ENCODE assay signal across 13 mouse cellular contexts in genomic region chr11:6561474-6561873, GRCm38 (mm10). TPM values are rescaled to one million over a fixed set of nuclear protein-coding genes. Genes with fewer than 3 reads are reported as not detected.
A peak's percentile ranks its signal among the peaks of the same experiment; 100 is the strongest.
DNase-seq lines count a peak whose midpoint lies in the region; ATAC-seq and TF ChIP-seq lines count a peak whose summit lies in the region.
"Had no signal": no experiment of that assay in that cellular context is flagged by ENCODE, and none has a peak within 500 bp of the region (broad histone marks: within the 10 kb centered on the region; RNA-seq: fewer than 3 reads in every experiment).

No protein-coding gene starts in this region.

- H3K9me3 ChIP-seq in kidney, postnatal 0 days (replicated peaks; ENCODE audit: low read length) = no peaks in the 10 kb centered on the region
- H3K9me3 ChIP-seq in CH12.LX (replicated peaks; ENCODE audit: low read length) = peaks cover 3% of the 10 kb centered on the region
- no peaks in the 10 kb centered on the region for H3K9me3 ChIP-seq in liver, embryonic 16.5 days (replicated peaks; ENCODE audit: control insufficient read depth, low read length)
- H3K9me3 ChIP-seq: midbrain, embryonic 13.5 days; neural tube, embryonic 12.5 days had no signal

- H3K4me1 ChIP-seq in kidney, postnatal 0 days (replicated peaks; ENCODE audit: insufficient read depth, low read length) = no peaks in the 10 kb centered on the region; the same call in 1 of the 2 replicates
- peaks cover 12 to 61% of the 10 kb centered on the region in 2 experiments for H3K4me1 ChIP-seq in CH12.LX (ENCODE audit: control insufficient read depth in 1 of 2, insufficient read depth in 2 of 2)
- peaks cover 50% of the 10 kb centered on the region for H3K4me1 ChIP-seq in bone marrow macrophage, adult 2 months (ENCODE audit: control insufficient read depth, insufficient read depth, low read length)
- H3K4me1 ChIP-seq in liver, embryonic 16.5 days (ENCODE audit: control insufficient read depth, low read depth, low read length) = peaks cover 10% of the 10 kb centered on the region
- H3K4me1 ChIP-seq: midbrain, embryonic 13.5 days; neural tube, embryonic 12.5 days had no signal

- H3K4me3 ChIP-seq in kidney, postnatal 0 days (replicated peaks; ENCODE audit: low read depth, low read length) = no peak overlapping the region
- H3K4me3 ChIP-seq in CH12.LX (replicated peaks in 1 of 3; ENCODE audit: low read depth in 2 of 3, low read length in 2 of 3, poor library complexity in 1 of 3) = peak overlapping the region in 2 of 3 experiments; percentile 6 to 11
- peak overlapping the region; percentile 63 for H3K4me3 ChIP-seq in bone marrow macrophage, adult 2 months (ENCODE audit: insufficient read depth, low read length)
- H3K4me3 ChIP-seq in liver, embryonic 16.5 days (ENCODE audit: low read depth, low read length) = peak overlapping the region; percentile 41
- H3K4me3 ChIP-seq: erythroblast, embryonic 14.5 days; midbrain, embryonic 13.5 days; neural tube, embryonic 12.5 days had no signal

- no peak overlapping the region for H3K9ac ChIP-seq in kidney, postnatal 0 days (ENCODE audit: low read depth, low read length)
- H3K9ac ChIP-seq in CH12.LX (ENCODE audit: insufficient read depth, low read depth) = no peak overlapping the region
- no peak overlapping the region for H3K9ac ChIP-seq in liver, embryonic 16.5 days (ENCODE audit: low read depth, low read length)
- H3K9ac ChIP-seq: lung, embryonic 14.5 days; midbrain, embryonic 13.5 days; neural tube, embryonic 12.5 days had no signal

- H3K27ac ChIP-seq in kidney, postnatal 0 days = peak overlapping the region; percentile 79
- H3K27ac ChIP-seq in CH12.LX (ENCODE audit: insufficient read depth, low read depth) = no peak overlapping the region
- H3K27ac ChIP-seq in bone marrow macrophage, adult 2 months (ENCODE audit: insufficient read depth, low read depth, low read length) = peak overlapping the region; percentile 92
- peak overlapping the region; percentile 5; the same call in 1 of the 2 replicates for H3K27ac ChIP-seq in liver, embryonic 16.5 days (ENCODE audit: low read length)
- H3K27ac ChIP-seq: midbrain, embryonic 13.5 days; neural tube, embryonic 12.5 days had no signal

- peaks cover 17% of the 10 kb centered on the region for H3K79me2 ChIP-seq in CH12.LX (replicated peaks; ENCODE audit: control insufficient read depth, extremely low read depth, insufficient read depth, poor library complexity, severe bottlenecking)

- no peaks in the 10 kb centered on the region for H3K27me3 ChIP-seq in kidney, postnatal 0 days (ENCODE audit: insufficient read depth, low read length)
- no peaks in the 10 kb centered on the region for H3K27me3 ChIP-seq in CH12.LX (replicated peaks)
- H3K27me3 ChIP-seq in liver, embryonic 16.5 days (ENCODE audit: control insufficient read depth, insufficient read depth, low read depth, low read length) = no peaks in the 10 kb centered on the region
- H3K27me3 ChIP-seq: midbrain, embryonic 13.5 days; neural tube, embryonic 12.5 days had no signal

- TF ChIP-seq POLR2A in CH12.LX (IDR thresholded peaks at IDR 0.05; ENCODE audit: low read depth, low read length) = no peak
- no peak for TF ChIP-seq POLR2A in bone marrow macrophage, adult 2 months (IDR thresholded peaks at IDR 0.05; ENCODE audit: borderline replicate concordance, low read depth, low read length)

- TF ChIP-seq RAD21 in CH12.LX (IDR thresholded peaks at IDR 0.05; ENCODE audit: low read depth, low read length) = no peak

- 65% methylated on average over 4 of the region's 4 CpGs for WGBS in kidney, postnatal 0 days
- 38% methylated on average over 4 of the region's 4 CpGs for WGBS in liver, embryonic 16.5 days (ENCODE audit: insufficient replicate concordance)

- H3K4me2 ChIP-seq in kidney, postnatal 0 days (ENCODE audit: low read length) = peak overlapping the region; percentile 27
- no peak overlapping the region for H3K4me2 ChIP-seq in CH12.LX (ENCODE audit: insufficient read depth, low read depth, poor library complexity, severe bottlenecking)
- H3K4me2 ChIP-seq in liver, embryonic 16.5 days (ENCODE audit: low read depth, low read length) = peak overlapping the region; percentile 17; the same call in 1 of the 2 replicates
- H3K4me2 ChIP-seq: lung, embryonic 14.5 days; midbrain, embryonic 13.5 days; neural tube, embryonic 12.5 days had no signal

- dilution Hi-C loops in CH12.LX (cut with MboI; ENCODE audit: extremely low pct_ligation_motif_present, extremely low pct_unique_long_range_greater_than_20kb, low sequenced_read_pairs) = no loop called here

- DNase-seq in kidney, postnatal 0 days (ENCODE audit: low spot score) = peak; percentile 58
- no peak for DNase-seq in kidney, adult 11 months
- DNase-seq in CH12.LX (ENCODE audit: extremely low read depth) = no peak
- no peak for DNase-seq in urinary bladder, postnatal 10 days (ENCODE audit: low spot score)
- no peak for DNase-seq in right cerebral cortex, postnatal 14 days
- DNase-seq: kidney, adult 18-20 months; lung, embryonic 14.5 days had no signal

- 0 out of 2 replicates have a peak, but pooled peaks cover 4% of the 10 kb centered on the region for H3K36me3 ChIP-seq in kidney, postnatal 0 days (ENCODE audit: insufficient read depth, low read length)
- H3K36me3 ChIP-seq in CH12.LX (replicated peaks in 1 of 2; ENCODE audit: control insufficient read depth in 1 of 2, insufficient read depth in 1 of 2, low read length in 1 of 2) = peaks cover 7 to 56% of the 10 kb centered on the region in 2 experiments
- no peaks in the 10 kb centered on the region for H3K36me3 ChIP-seq in liver, embryonic 16.5 days (ENCODE audit: control insufficient read depth, insufficient read depth)

- in situ Hi-C loops in CH12.LX (cut with MboI; ENCODE audit: low pct_ligation_motif_present, low pct_unique_long_range_greater_than_20kb, low sequenced_read_pairs) = no loop called here

- TF ChIP-seq EP300 in CH12.LX (IDR thresholded peaks at IDR 0.05; ENCODE audit: low read length) = no peak

- ATAC-seq in kidney, postnatal 0 days (replicated peaks; ENCODE audit: low FRiP score, low read depth) = 0 out of 2 replicates have a peak, but pooled peaks have one; percentile 21
- no peak for ATAC-seq in liver, embryonic 16.5 days (ENCODE audit: low read depth)
- ATAC-seq: midbrain, embryonic 13.5 days had no signal

- TF ChIP-seq CTCF in kidney, postnatal 0 days (IDR thresholded peaks at IDR 0.05; ENCODE audit: low read depth) = no peak
- TF ChIP-seq CTCF in CH12.LX (conservative IDR thresholded peaks at IDR 0.05 in 1 of 2, IDR thresholded peaks at IDR 0.05 in 1 of 2; ENCODE audit: low read depth in 2 of 2, low read length in 2 of 2) = no peak
- no peak for TF ChIP-seq CTCF in bone marrow macrophage, adult 2 months (IDR thresholded peaks at IDR 0.05; ENCODE audit: low read depth, low read length)

TF ChIP-seq in CH12.LX, 34 proteins besides CTCF, POLR2A, EP300 and RAD21:
- TF ChIP-seq MAX (IDR thresholded peaks at IDR 0.05; ENCODE audit: low read length) (no peak), CHD1 (IDR thresholded peaks at IDR 0.05; ENCODE audit: low read depth, low read length) (no peak), TBP (conservative IDR thresholded peaks at IDR 0.05; ENCODE audit: low read depth, low read length) (no peak), MEF2A (IDR thresholded peaks at IDR 0.05; ENCODE audit: borderline replicate concordance, low read depth, low read length) (no peak), E2F4 (IDR thresholded peaks at IDR 0.05; ENCODE audit: insufficient replicate concordance, low read depth, low read length) (no peak), MXI1 (IDR thresholded peaks at IDR 0.05; ENCODE audit: low read depth, low read length) (no peak), MYC (IDR thresholded peaks at IDR 0.05; ENCODE audit: low read depth, low read length) (no peak)
TF ChIP-seq in CH12.LX: peak in this region for 0.

RNA-seq across cellular contexts. Expression of gene Ccm2, which starts 14.8 kb away (rescaled TPM):
- 63.8 and 66.5 TPM in 2 replicates for polyA plus RNA-seq in kidney, postnatal 0 days (2015; fragmentation: Nextera tagmentation; extraction: Ambion mirVana)
- 30.4 and 31.6 TPM in 2 replicates for total RNA-seq in CH12.LX (2012; rRNA removed)
- total RNA-seq in CH12.LX (2014; rRNA removed) = 32.7 and 32.9 TPM in 2 replicates
- 29.4 and 34.5 TPM in 2 replicates for polyA plus RNA-seq in CH12.LX (2012; ENCODE audit: insufficient read length, low read depth)
- polyA plus RNA-seq in bone marrow macrophage, adult 2 months (2012; ENCODE audit: insufficient read depth, insufficient read length, missing spikeins) = 70.8 and 88.9 TPM in 2 replicates
- polyA plus RNA-seq in liver, embryonic 16.5 days (2015; fragmentation: Nextera tagmentation; extraction: Ambion mirVana) = 34.5 and 36.0 TPM in 2 replicates

RNA-seq across cellular contexts. Expression of gene Myo1g, which starts 40.7 kb away (rescaled TPM):
- 0.42 and 0.83 TPM in 2 replicates for polyA plus RNA-seq in kidney, postnatal 0 days (2015; fragmentation: Nextera tagmentation; extraction: Ambion mirVana)
- total RNA-seq in CH12.LX (2012; rRNA removed) (279 and 335 TPM in 2 replicates), CH12.LX (2014; rRNA removed) (265 and 268 TPM in 2 replicates)
- polyA plus RNA-seq in CH12.LX (2012; ENCODE audit: insufficient read length, low read depth) = 279 and 284 TPM in 2 replicates
- polyA plus RNA-seq in bone marrow macrophage, adult 2 months (2012; ENCODE audit: insufficient read depth, insufficient read length, missing spikeins) = 96.5 and 106 TPM in 2 replicates
- 8.5 and 8.7 TPM in 2 replicates for polyA plus RNA-seq in liver, embryonic 16.5 days (2015; fragmentation: Nextera tagmentation; extraction: Ambion mirVana)

RNA-seq across cellular contexts. Expression of gene Nacad, which starts 44.4 kb away (rescaled TPM):
- 1.1 TPM in 2 replicates for polyA plus RNA-seq in kidney, postnatal 0 days (2015; fragmentation: Nextera tagmentation; extraction: Ambion mirVana)
- 0.13 TPM in 2 replicates for total RNA-seq in CH12.LX (2012; rRNA removed)
- not detected in 2 replicates for total RNA-seq in CH12.LX (2014; rRNA removed)
- polyA plus RNA-seq in CH12.LX (2012; ENCODE audit: insufficient read length, low read depth) = 0.34 TPM in 1 of 2 replicates, not detected in the other
- polyA plus RNA-seq in bone marrow macrophage, adult 2 months (2012; ENCODE audit: insufficient read depth, insufficient read length, missing spikeins) = not detected in 2 replicates
- polyA plus RNA-seq in liver, embryonic 16.5 days (2015; fragmentation: Nextera tagmentation; extraction: Ambion mirVana) = 3.2 and 3.6 TPM in 2 replicates
- total RNA-seq: common myeloid progenitor, adult 5-6 weeks had no signal

Comparison
In these comparisons a context has a peak if more than half of its experiments do, and no peak if none do; other contexts are left out.
1. RNA of gene Myo1g, which starts 40.7 kb away (polyA plus RNA-seq): 279 to 284 TPM in CH12.LX and 96.5 to 106 TPM in bone marrow macrophage, adult 2 months; 8.5 to 8.7 TPM in liver, embryonic 16.5 days and 0.42 to 0.83 TPM in kidney, postnatal 0 days; every median in the first group is over 10 times any median in the second.